Mouse (Mus musculus) hindbrain, embryonic 13.5 days (tissue): ENCODE data around the gene Smap1. TPM values are rescaled to one million over a fixed set of nuclear protein-coding genes. Genes with fewer than 3 reads are reported as not detected.

ENCODE experiments used
- ATAC-seq: fragments of 200-750 bp; cut with Nextera tagmentation; 2 replicates; pipeline ENCODE4 v1.8.0; 2017; ENCODE audit warnings: moderate TSS enrichment; ENCODE audit not compliant: low FRiP score
- H3K27ac ChIP-seq: fragments of 300-500 bp; sonication (generic); 2 replicates; pipeline ENCODE4 v1.5.1; 2015; ENCODE audit warnings: inconsistent platforms, mild to moderate bottlenecking, moderate library complexity
- H3K27me3 ChIP-seq: fragments of 300-500 bp; sonication (generic); 2 replicates; pipeline ENCODE4 v1.6.1; 2015; ENCODE audit warnings: mild to moderate bottlenecking, inconsistent platforms
- H3K36me3 ChIP-seq: fragments of 300-500 bp; sonication (generic); 2 replicates; pipeline ENCODE4 v1.6.1; 2015; ENCODE audit warnings: mild to moderate bottlenecking, inconsistent platforms
- H3K4me1 ChIP-seq: fragments of 300-500 bp; sonication (generic); replicated peaks from 2 replicates; pipeline ENCODE4 v1.6.1; 2015; ENCODE audit warnings: inconsistent platforms
- H3K4me2 ChIP-seq: fragments of 300-500 bp; sonication (generic); 2 replicates; pipeline ENCODE4 v1.6.1; 2015; ENCODE audit warnings: inconsistent platforms, mild to moderate bottlenecking, moderate library complexity
- H3K4me3 ChIP-seq: fragments of 300-500 bp; sonication (generic); 2 replicates; pipeline ENCODE4 v1.5.1; 2015; ENCODE audit warnings: mild to moderate bottlenecking, inconsistent platforms
- H3K9ac ChIP-seq: fragments of 300-500 bp; sonication (generic); 2 replicates; pipeline ENCODE4 v1.6.1; 2015; ENCODE audit warnings: mild to moderate bottlenecking, inconsistent platforms
- H3K9me3 ChIP-seq: fragments of 300-500 bp; sonication (generic); 2 replicates; pipeline ENCODE4 v1.6.1; 2016; ENCODE audit warnings: inconsistent platforms
- WGBS: fragments of 180-500 bp; shearing (Covaris S2); methylation state at CpG from one replicate; pipeline ENCODE4 v1.1.7; 2015; 5-methylcytosine and 5-hydroxymethylcytosine counted together
- polyA plus RNA-seq: library from polyadenylated mRNA; unstranded; fragments of >200 nt; fragmentation: Nextera tagmentation; extraction: Ambion mirVana; gene quantifications from 2 replicates; pipeline ENCODE4 v1.2.1, GENCODE M21; 2015

Gene Smap1
- polyA plus RNA-seq, 1 experiment from 2014 or later: 77.3 TPM

DNA sequence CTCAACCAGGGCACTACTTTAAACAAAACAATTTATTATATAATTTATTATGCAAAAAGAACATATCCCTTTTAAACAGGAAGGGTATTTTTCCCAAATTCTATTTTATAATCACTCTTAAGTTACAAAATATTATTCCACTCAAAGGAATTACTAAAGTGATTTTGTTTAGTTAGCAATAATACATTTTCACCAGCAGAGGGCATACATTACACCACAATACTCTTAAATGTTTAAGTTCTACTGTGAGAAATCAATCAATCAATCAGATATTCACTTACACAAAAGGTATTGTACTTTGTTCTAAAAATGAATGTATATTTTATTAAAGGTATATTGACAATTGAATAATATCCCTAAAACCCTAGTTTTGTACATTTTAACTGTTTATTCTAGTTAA lies 16.0 kb downstream of the Smap1 start:
- Histone ChIP-seq H3K36me3 (0 out of 2 replicates have a peak, but pooled peaks cover 6% of the 10 kb centered on the region), H3K4me1 (no peaks in the 10 kb centered on the region), H3K4me2 (no peak overlapping the region), H3K27me3 (no peaks in the 10 kb centered on the region), H3K4me3 (no peak overlapping the region), H3K9me3 (no peaks in the 10 kb centered on the region), H3K9ac (no peak overlapping the region), H3K27ac (no peak overlapping the region)
- no peak for ATAC-seq

DNA sequence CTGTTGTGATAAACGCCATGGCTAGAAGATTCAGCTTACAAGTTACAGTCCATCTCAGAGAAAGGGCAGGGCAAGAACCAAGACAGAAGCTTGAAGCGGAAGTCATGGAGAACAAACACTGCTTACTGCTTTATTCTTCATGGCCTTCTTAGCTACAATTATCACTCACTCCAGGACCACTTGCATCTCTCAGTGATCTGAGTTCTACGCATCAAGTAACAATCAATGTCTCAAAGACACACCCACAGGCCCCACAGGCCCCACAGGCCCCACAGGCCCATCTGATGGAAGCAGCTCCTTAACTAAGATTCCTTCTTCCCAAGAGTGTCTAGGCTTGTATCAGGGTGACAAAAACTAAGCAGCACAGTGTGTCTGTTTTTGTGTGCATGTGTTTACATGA lies 18.8 kb downstream of the Smap1 start:
- 83% methylated on average over 3 of the region's 3 CpGs for WGBS
- H3K4me1 ChIP-seq: no peaks in the 10 kb centered on the region
- no peaks in the 10 kb centered on the region for H3K9me3 ChIP-seq
- H3K36me3 ChIP-seq: no peaks in the 10 kb centered on the region
- no peaks in the 10 kb centered on the region for H3K27me3 ChIP-seq
- no peak overlapping the region for H3K4me3 ChIP-seq
- no peak overlapping the region for H3K9ac ChIP-seq
- no peak overlapping the region for H3K4me2 ChIP-seq
- no peak for ATAC-seq
- no peak overlapping the region for H3K27ac ChIP-seq

DNA sequence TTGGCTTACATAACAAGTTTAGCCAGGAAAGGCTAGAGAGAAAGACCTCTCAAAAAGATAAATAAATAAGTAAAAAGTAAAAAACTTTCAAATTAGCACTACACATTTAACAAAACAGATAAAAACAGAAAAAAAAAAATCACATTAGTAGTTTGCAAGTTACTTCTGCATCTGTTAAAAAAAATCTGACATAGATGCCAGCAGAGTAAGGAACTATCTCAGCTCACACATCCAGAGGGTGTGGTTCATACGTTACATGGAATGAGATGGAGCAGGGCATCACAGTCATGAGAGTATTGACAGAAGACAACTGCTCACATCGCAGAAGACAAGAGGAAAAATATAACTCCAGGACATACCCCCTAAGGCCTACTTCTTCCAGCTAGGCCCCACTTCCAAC lies 19.4 kb downstream of the Smap1 start:
- ATAC-seq: no peak
- H3K9me3 ChIP-seq: no peaks in the 10 kb centered on the region
- no peak overlapping the region for H3K4me3 ChIP-seq
- 90% methylated on average over 2 of the region's 2 CpGs for WGBS
- no peak overlapping the region for H3K9ac ChIP-seq
- H3K4me2 ChIP-seq: no peak overlapping the region
- no peaks in the 10 kb centered on the region for H3K27me3 ChIP-seq
- H3K27ac ChIP-seq: no peak overlapping the region
- no peaks in the 10 kb centered on the region for H3K4me1 ChIP-seq
- H3K36me3 ChIP-seq: no peaks in the 10 kb centered on the region

DNA sequence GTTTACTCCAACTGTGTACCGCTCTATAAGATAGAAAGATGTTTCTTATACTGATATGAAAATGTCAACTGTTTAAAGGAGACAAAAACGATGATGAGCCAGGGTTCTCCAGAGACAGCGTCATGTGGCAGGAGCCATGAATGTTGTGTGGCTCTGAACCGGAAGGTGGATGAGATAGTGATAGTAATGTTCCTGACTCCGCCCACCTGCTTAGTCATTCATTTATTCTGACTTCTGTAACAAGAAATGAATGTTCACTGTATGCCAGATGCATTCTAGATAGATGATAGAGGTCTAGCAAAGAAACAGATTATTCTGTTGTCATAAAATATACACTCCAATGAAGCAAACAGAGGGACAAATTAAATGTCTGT lies 22.5 kb downstream of the Smap1 start:
- Histone ChIP-seq H3K9ac (no peak overlapping the region), H3K4me2 (no peak overlapping the region), H3K4me3 (no peak overlapping the region), H3K4me1 (no peaks in the 10 kb centered on the region; the same call in 1 of the 2 replicates), H3K36me3 (no peaks in the 10 kb centered on the region), H3K27ac (no peak overlapping the region), H3K9me3 (no peaks in the 10 kb centered on the region), H3K27me3 (no peaks in the 10 kb centered on the region)
- 93% methylated on average over 5 of the region's 5 CpGs for WGBS
- ATAC-seq: no peak

DNA sequence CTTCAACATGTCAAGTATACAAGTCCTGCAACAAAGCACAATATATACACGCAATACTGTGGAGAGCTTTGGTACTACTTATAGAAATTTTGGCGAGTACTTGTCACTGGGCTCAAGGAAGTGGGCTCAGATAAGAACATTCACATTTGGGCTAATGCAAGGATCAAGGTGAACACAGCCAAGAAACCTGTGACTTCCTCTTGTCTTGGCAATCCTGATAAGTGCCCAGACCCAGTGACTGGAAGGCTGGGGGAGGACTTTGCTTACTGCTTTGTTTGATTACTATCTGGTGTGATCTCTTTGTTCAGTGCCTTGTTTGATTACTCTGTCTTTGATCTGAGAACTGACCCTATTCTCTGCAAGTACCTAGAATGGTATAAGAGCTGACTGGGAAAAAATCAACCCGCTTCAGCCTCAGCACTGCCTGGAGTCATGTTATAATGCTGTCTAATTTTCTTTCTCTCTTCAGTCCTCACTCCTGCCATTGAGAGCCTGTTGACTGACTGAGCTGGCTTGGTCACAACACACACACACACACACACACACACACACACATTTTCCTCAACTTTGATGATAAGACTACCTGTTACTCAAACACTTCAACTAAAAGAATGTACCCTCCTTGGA lies 23.0 kb downstream of the Smap1 start:
- no peak overlapping the region for H3K4me2 ChIP-seq
- H3K36me3 ChIP-seq: no peaks in the 10 kb centered on the region
- no peak overlapping the region for H3K27ac ChIP-seq
- no peak overlapping the region for H3K4me3 ChIP-seq
- no peaks in the 10 kb centered on the region for H3K9me3 ChIP-seq
- no peak for ATAC-seq
- no peaks in the 10 kb centered on the region for H3K27me3 ChIP-seq
- WGBS: 90% methylated on average over 3 of the region's 3 CpGs
- no peaks in the 10 kb centered on the region; the same call in 1 of the 2 replicates for H3K4me1 ChIP-seq
- no peak overlapping the region for H3K9ac ChIP-seq

DNA sequence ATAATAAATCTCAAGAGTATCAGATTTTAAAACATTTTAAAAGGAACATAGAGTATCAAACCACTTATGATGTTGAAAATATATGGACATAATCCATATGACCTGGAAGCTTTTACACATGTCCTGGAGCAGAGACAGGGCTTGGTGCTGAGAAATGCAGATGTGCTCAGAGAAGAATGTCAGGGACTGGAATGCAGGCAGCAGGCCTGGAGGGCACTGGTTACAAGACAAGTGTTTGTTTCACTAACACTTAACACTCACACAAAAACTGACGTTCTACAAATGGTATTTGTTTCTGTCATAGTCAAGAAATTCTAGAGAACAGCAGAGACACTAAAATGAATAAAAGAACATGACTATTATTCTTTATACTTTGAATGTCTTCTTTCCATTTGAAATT lies 30.0 kb downstream of the Smap1 start:
- Histone ChIP-seq H3K4me1 (no peaks in the 10 kb centered on the region; the same call in 1 of the 2 replicates), H3K27ac (no peak overlapping the region), H3K4me3 (no peak overlapping the region), H3K9ac (no peak overlapping the region), H3K36me3 (no peaks in the 10 kb centered on the region), H3K4me2 (no peak overlapping the region), H3K9me3 (no peaks in the 10 kb centered on the region), H3K27me3 (no peaks in the 10 kb centered on the region)
- no peak for ATAC-seq
- 51% methylated on average over 1 of the region's 1 CpGs for WGBS

DNA sequence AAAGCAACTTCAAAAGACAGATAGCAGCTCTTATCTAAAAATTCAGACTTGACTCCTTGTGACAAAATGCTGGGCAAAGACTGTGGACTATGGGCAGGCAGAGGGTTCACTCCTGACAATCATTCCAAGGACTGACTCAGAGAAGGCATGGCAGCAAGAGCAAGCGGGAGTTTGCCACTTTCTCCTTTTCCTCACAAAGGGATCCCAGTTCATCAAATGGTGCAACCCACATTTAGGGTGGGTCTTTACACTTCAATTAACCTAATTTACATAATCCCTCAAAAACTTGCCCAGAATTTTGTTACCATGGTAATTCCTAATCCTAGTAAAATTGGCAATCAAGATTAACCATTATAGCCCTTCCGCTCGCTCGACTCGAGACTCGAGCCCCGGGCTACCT lies 37.2 kb downstream of the Smap1 start:
- no peaks in the 10 kb centered on the region for H3K4me1 ChIP-seq
- H3K27me3 ChIP-seq: no peaks in the 10 kb centered on the region
- no peak overlapping the region for H3K4me3 ChIP-seq
- H3K27ac ChIP-seq: no peak overlapping the region
- 92% methylated on average over 7 of the region's 7 CpGs for WGBS
- ATAC-seq: no peak
- no peak overlapping the region for H3K9ac ChIP-seq
- H3K36me3 ChIP-seq: no peaks in the 10 kb centered on the region
- no peak overlapping the region for H3K4me2 ChIP-seq
- H3K9me3 ChIP-seq: no peaks in the 10 kb centered on the region

DNA sequence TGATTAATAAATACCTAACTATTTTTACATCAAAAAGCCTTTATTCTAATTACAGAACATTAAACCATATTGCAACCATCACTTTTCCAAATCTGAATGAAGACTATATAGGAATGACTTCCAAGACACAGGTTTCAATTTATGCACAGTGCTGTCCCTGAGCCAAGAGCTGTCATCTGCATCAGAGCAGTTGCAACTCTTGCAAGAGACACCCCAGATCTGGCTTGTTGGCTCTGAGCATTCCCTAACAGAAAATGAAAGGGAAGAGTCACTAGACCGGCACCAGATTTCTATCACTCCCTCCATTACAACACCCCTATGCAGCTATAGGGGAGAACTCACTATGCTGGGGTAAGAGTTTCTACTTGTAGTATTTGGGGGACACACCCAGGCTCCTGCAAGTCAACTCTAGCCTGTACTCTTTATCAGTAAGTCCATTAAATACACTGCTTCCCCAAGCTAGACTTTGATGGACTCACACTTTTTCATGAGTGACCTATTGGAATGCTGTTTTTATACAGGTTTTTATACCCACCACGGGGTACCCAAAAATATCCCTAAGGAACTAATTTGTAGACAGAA lies 37.9 kb downstream of the Smap1 start:
- no peaks in the 10 kb centered on the region for H3K27me3 ChIP-seq
- H3K4me3 ChIP-seq: no peak overlapping the region
- no peak overlapping the region for H3K9ac ChIP-seq
- H3K9me3 ChIP-seq: no peaks in the 10 kb centered on the region
- ATAC-seq: no peak
- H3K27ac ChIP-seq: no peak overlapping the region
- no peaks in the 10 kb centered on the region for H3K36me3 ChIP-seq
- H3K4me1 ChIP-seq: no peaks in the 10 kb centered on the region
- WGBS: 91% methylated on average over 2 of the region's 2 CpGs
- H3K4me2 ChIP-seq: no peak overlapping the region

DNA sequence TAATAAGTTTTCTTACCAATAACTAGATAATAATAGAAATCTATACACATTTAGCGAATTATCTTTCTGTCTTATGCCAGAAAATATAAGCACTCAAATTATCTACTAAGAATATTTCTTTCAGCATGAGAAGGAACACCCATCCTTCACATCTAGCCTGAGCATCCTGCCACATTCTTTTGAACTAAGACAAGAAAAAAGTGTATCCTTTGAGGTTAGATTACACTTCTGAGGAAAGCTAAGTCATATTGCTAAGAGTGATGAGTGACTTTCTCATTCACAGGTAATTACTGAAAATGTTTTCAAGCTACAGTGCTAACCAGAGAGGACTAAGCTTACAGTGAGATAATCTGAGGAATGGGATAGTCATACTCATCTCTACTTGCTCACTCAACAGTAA lies 39.4 kb downstream of the Smap1 start:
- no peak for ATAC-seq
- no peaks in the 10 kb centered on the region for H3K36me3 ChIP-seq
- no peak overlapping the region for H3K4me3 ChIP-seq
- H3K9ac ChIP-seq: no peak overlapping the region
- H3K4me2 ChIP-seq: no peak overlapping the region
- H3K27me3 ChIP-seq: no peaks in the 10 kb centered on the region
- no peak overlapping the region for H3K27ac ChIP-seq
- 96% methylated on average over 1 of the region's 1 CpGs for WGBS
- no peaks in the 10 kb centered on the region for H3K9me3 ChIP-seq
- H3K4me1 ChIP-seq: no peaks in the 10 kb centered on the region

DNA sequence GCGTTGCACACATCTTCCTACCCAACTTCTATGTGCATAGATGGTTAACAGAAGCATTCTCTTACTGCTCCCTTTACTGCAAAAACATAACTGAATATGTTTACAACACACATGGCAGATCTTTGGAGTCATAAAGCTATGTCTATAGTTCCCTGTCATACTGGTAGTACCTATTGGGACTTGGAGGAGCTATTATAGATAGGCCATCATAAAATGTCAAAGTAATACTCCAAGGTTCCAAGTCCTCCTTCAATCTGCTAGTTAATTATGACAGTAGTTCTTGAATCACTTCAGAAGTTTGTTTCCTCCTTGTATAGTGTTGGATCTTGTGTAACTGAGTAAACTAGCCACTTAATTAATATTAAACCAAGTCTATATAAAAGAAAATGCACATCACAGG lies 49.9 kb downstream of the Smap1 start:
- no peak for ATAC-seq
- H3K4me1 ChIP-seq: no peaks in the 10 kb centered on the region
- H3K4me2 ChIP-seq: no peak overlapping the region
- H3K36me3 ChIP-seq: peaks cover 29% of the 10 kb centered on the region
- no peak overlapping the region for H3K4me3 ChIP-seq
- no peaks in the 10 kb centered on the region for H3K27me3 ChIP-seq
- no peak overlapping the region for H3K9ac ChIP-seq
- no peak overlapping the region for H3K27ac ChIP-seq
- 100% methylated on average over 1 of the region's 1 CpGs for WGBS
- H3K9me3 ChIP-seq: no peaks in the 10 kb centered on the region

DNA sequence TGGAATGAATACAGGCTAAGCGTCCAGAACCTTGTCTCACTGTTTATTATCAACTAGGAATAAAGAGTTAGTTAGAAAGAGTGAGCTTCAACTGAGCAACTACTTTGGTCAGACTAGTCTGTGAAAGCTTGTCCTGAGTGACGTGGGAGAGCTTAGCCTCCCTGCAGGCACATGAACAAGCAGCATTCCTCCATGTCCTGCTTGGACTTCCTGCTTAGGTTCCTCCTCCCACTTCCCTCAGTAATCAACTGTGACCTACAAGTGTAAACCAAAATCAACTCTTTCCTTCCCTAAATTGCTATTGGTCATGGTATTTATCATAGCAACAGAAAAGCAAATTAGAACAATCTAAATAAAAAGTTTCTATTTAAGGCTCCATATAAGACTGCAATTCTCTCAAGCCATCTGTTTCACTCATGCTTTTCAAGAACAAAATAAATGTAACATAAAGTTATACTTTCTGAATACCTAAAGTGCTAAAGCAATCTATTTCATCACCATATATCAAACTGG lies 54.7 kb downstream of the Smap1 start:
- no peak overlapping the region for H3K27ac ChIP-seq
- no peak for ATAC-seq
- 49% methylated on average over 2 of the region's 2 CpGs for WGBS

DNA sequence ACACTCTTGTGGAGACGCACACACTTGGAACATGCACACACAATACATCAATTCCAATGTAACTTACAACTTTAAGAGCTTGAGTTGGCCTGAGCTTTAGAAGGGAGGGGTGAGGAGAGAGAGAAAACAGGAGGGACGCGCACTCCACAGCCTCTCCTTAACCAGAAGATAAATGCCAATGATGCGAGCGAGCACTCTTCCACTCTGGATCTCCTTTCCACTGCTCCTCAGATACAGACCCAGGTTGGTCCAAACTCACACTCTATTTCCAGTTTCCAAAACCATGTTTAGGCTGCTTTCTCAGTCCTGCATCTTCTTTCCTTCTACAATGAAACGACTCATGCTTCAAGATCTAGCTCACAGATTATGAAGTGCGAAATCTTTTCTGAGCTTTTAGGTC lies 56.6 kb downstream of the Smap1 start:
- Histone ChIP-seq H3K36me3 (peaks cover 8% of the 10 kb centered on the region), H3K27me3 (no peaks in the 10 kb centered on the region), H3K4me2 (no peak overlapping the region), H3K9me3 (no peaks in the 10 kb centered on the region), H3K9ac (no peak overlapping the region), H3K27ac (no peak overlapping the region), H3K4me3 (no peak overlapping the region), H3K4me1 (no peaks in the 10 kb centered on the region)
- 95% methylated on average over 7 of the region's 7 CpGs for WGBS
- no peak for ATAC-seq

More for the DNA sequence above, 54.7 kb downstream of the Smap1 start:
- Histone ChIP-seq H3K4me3 (no peak overlapping the region), H3K9ac (no peak overlapping the region), H3K4me2 (no peak overlapping the region), H3K27me3 (no peaks in the 10 kb centered on the region), H3K9me3 (no peaks in the 10 kb centered on the region), H3K36me3 (peaks cover 18% of the 10 kb centered on the region), H3K4me1 (no peaks in the 10 kb centered on the region)

DNA sequence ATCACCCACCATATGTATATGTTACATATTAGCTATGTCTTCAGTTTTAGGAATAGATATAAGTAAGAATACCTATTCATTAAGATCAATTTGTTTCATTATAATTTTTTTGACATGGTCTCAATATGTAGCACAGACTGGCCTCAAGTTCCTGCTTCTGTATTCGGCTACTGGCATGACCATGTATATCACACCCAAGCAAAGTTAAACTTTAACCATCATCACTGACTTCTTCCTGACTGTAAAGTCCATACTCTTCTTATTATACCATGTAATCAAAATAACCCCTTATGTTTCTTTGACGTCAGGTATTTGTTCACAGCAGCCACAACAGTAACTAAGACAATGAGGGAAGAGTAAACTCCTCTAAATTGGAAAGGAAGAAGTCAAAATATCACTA lies 61.2 kb downstream of the Smap1 start:
- no peaks in the 10 kb centered on the region for H3K4me1 ChIP-seq
- 93% methylated on average over 2 of the region's 2 CpGs for WGBS
- H3K4me2 ChIP-seq: no peak overlapping the region
- H3K36me3 ChIP-seq: peaks cover 29% of the 10 kb centered on the region
- H3K4me3 ChIP-seq: no peak overlapping the region
- H3K27me3 ChIP-seq: no peaks in the 10 kb centered on the region
- H3K9me3 ChIP-seq: no peaks in the 10 kb centered on the region
- H3K9ac ChIP-seq: no peak overlapping the region
- no peak for ATAC-seq
- H3K27ac ChIP-seq: no peak overlapping the region
